Mouse (Mus musculus): Measurements from ENCODE around the gene Mtus2.

DNA sequence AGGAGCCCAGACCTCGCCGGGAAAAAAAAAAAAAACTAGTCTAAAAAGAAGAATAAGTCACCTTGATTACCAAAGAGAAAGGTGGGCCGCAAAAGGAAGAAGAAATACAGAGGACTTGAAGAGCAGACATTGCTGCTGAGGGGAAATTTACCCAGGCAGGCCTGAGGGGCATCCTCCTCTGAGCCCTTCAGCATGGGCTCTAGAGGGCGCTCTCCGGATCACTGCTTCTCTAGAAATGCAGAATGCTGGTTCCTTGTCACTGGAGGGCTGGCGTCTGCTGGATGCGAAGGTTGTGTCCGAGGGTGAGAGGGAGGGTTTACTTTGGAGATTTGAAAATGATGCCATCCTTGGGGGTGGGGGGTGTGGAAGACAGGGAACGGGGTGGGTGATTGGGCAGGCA is 279.5 kb downstream of the Mtus2 start:
- TF ChIP-seq CTCF (IDR thresholded peaks at IDR 0.05; ENCODE audit: borderline replicate concordance, insufficient read depth, low read depth, low read length), result peak; percentile 47; the same call in 1 of the 2 replicates
- TF ChIP-seq POLR2A (IDR thresholded peaks at IDR 0.05; ENCODE audit: borderline replicate concordance, insufficient read depth, low read length), result no peak
